Mouse (Mus musculus) limb, embryonic 12.5 days (tissue): ENCODE measurements around the gene Egln1. TPM values are rescaled to one million over a fixed set of nuclear protein-coding genes. Genes with fewer than 3 reads are reported as not detected.

Source experiments
- polyA plus RNA-seq: library from polyadenylated mRNA; unstranded; fragments of >200 nt; fragmentation: Nextera tagmentation; extraction: Ambion mirVana; gene quantifications from 2 replicates; pipeline ENCODE4 v1.2.1, GENCODE M21; 2016

Gene Egln1
- polyA plus RNA-seq, 1 experiment from 2014 or later = 13.0 TPM

Other genes starting within 250 kb of the Egln1 start
- 51.4 and 52.0 TPM in 2 replicates for gene Ttc13, start 227.3 kb downstream of the Egln1 start, polyA plus RNA-seq
- gene Arv1, start 227.2 kb downstream of the Egln1 start, polyA plus RNA-seq = 29.2 and 34.2 TPM in 2 replicates
- 4.4 and 4.8 TPM in 2 replicates for gene Fam89a, start 197.5 kb downstream of the Egln1 start, polyA plus RNA-seq
- 0.05 TPM in 1 of 2 replicates, not detected in the other for gene Trim67, start 156.2 kb downstream of the Egln1 start, polyA plus RNA-seq
- gene Gnpat, start 86.3 kb downstream of the Egln1 start, polyA plus RNA-seq = 116 and 119 TPM in 2 replicates
- 61.1 and 62.4 TPM in 2 replicates for gene 2810004N23Rik, start 86.2 kb downstream of the Egln1 start, polyA plus RNA-seq
- gene Exoc8, start 51.6 kb downstream of the Egln1 start, polyA plus RNA-seq = 11.9 and 12.2 TPM in 2 replicates
- 9.9 and 11.9 TPM in 2 replicates for gene Sprtn, start 51.4 kb downstream of the Egln1 start, polyA plus RNA-seq
- 134 and 142 TPM in 2 replicates for gene Tsnax, start 63.7 kb upstream of the Egln1 start, polyA plus RNA-seq
- gene Disc1, start 104.9 kb upstream of the Egln1 start, polyA plus RNA-seq = 1.5 and 2.0 TPM in 2 replicates